Mouse (Mus musculus): ENCODE results near the gene Pdpn. TPM values are rescaled to one million over a fixed set of nuclear protein-coding genes. Genes with fewer than 3 reads are reported as not detected.

Pdpn gene
- polyA plus RNA-seq, 1 experiment: 2.2 TPM

- H3K27me3 ChIP-seq (ENCODE audit: control insufficient read depth, insufficient read depth, low read length): peaks cover 3% of the 10 kb centered on the region; the same call in 1 of the 2 replicates
- WGBS: 81% methylated on average over 5 of the region's 5 CpGs
- no peak overlapping the region for H3K27ac ChIP-seq (ENCODE audit: control insufficient read depth, insufficient read depth, low read length)
- no peak for DNase-seq
- no peak overlapping the region for H3K4me3 ChIP-seq (ENCODE audit: control insufficient read depth, insufficient read depth, low read length)
- no peaks in the 10 kb centered on the region for H3K4me1 ChIP-seq (replicated peaks; ENCODE audit: control insufficient read depth, insufficient read depth, low read length)
- TF ChIP-seq CTCF (IDR thresholded peaks at IDR 0.05; ENCODE audit: borderline replicate concordance, control insufficient read depth, extremely low read depth, insufficient read depth, low read length, poor library complexity): no peak
- TF ChIP-seq POLR2A (IDR thresholded peaks at IDR 0.05; ENCODE audit: control insufficient read depth, extremely low read depth, insufficient read depth, low read length, poor library complexity): no peak
- H3K36me3 ChIP-seq (ENCODE audit: control insufficient read depth, insufficient read depth, low read length): no peaks in the 10 kb centered on the region
Observed at GRCm38 (mm10) chr4:143301042-143301441, 1.7 kb upstream of the Pdpn start.

- Histone ChIP-seq H3K27ac (ENCODE audit: control insufficient read depth, insufficient read depth, low read length) (no peak overlapping the region), H3K36me3 (ENCODE audit: control insufficient read depth, insufficient read depth, low read length) (no peaks in the 10 kb centered on the region), H3K4me1 (replicated peaks; ENCODE audit: control insufficient read depth, insufficient read depth, low read length) (no peaks in the 10 kb centered on the region), H3K27me3 (ENCODE audit: control insufficient read depth, insufficient read depth, low read length) (peaks cover 3% of the 10 kb centered on the region; the same call in 1 of the 2 replicates), H3K4me3 (ENCODE audit: control insufficient read depth, insufficient read depth, low read length) (no peak overlapping the region)
- WGBS: 41% methylated on average over 12 of the region's 12 CpGs
- TF ChIP-seq CTCF (IDR thresholded peaks at IDR 0.05; ENCODE audit: borderline replicate concordance, control insufficient read depth, extremely low read depth, insufficient read depth, low read length, poor library complexity) (no peak), POLR2A (IDR thresholded peaks at IDR 0.05; ENCODE audit: control insufficient read depth, extremely low read depth, insufficient read depth, low read length, poor library complexity) (no peak)
- no peak for DNase-seq
Observed at GRCm38 (mm10) chr4:143300113-143300688, 837 bp upstream of the Pdpn start.

GRCm38 (mm10) chr4:143298431-143299315 is 691 bp downstream of the Pdpn start:
- H3K4me1 ChIP-seq (replicated peaks; ENCODE audit: control insufficient read depth, insufficient read depth, low read length): no peaks in the 10 kb centered on the region
- 26% methylated on average over 24 of the region's 24 CpGs for WGBS
- no peaks in the 10 kb centered on the region for H3K36me3 ChIP-seq (ENCODE audit: control insufficient read depth, insufficient read depth, low read length)
- no peak overlapping the region for H3K4me3 ChIP-seq (ENCODE audit: control insufficient read depth, insufficient read depth, low read length)
- no peak for DNase-seq
- no peak overlapping the region for H3K27ac ChIP-seq (ENCODE audit: control insufficient read depth, insufficient read depth, low read length)
- peaks cover 3% of the 10 kb centered on the region; the same call in 1 of the 2 replicates for H3K27me3 ChIP-seq (ENCODE audit: control insufficient read depth, insufficient read depth, low read length)
- no peak for TF ChIP-seq POLR2A (IDR thresholded peaks at IDR 0.05; ENCODE audit: control insufficient read depth, extremely low read depth, insufficient read depth, low read length, poor library complexity)
- TF ChIP-seq CTCF (IDR thresholded peaks at IDR 0.05; ENCODE audit: borderline replicate concordance, control insufficient read depth, extremely low read depth, insufficient read depth, low read length, poor library complexity): no peak

- H3K4me1 ChIP-seq (replicated peaks; ENCODE audit: control insufficient read depth, insufficient read depth, low read length): no peaks in the 10 kb centered on the region
- DNase-seq: no peak
- peaks cover 3% of the 10 kb centered on the region; the same call in 1 of the 2 replicates for H3K27me3 ChIP-seq (ENCODE audit: control insufficient read depth, insufficient read depth, low read length)
- H3K36me3 ChIP-seq (ENCODE audit: control insufficient read depth, insufficient read depth, low read length): no peaks in the 10 kb centered on the region
- WGBS: 62% methylated on average over 12 of the region's 12 CpGs
- no peak overlapping the region for H3K27ac ChIP-seq (ENCODE audit: control insufficient read depth, insufficient read depth, low read length)
- H3K4me3 ChIP-seq (ENCODE audit: control insufficient read depth, insufficient read depth, low read length): no peak overlapping the region
- TF ChIP-seq CTCF (IDR thresholded peaks at IDR 0.05; ENCODE audit: borderline replicate concordance, control insufficient read depth, extremely low read depth, insufficient read depth, low read length, poor library complexity) (no peak), POLR2A (IDR thresholded peaks at IDR 0.05; ENCODE audit: control insufficient read depth, extremely low read depth, insufficient read depth, low read length, poor library complexity) (no peak)
Observed at GRCm38 (mm10) chr4:143297016-143297556, 2.3 kb downstream of the Pdpn start.

- Histone ChIP-seq H3K36me3 (ENCODE audit: control insufficient read depth, insufficient read depth, low read length) (no peaks in the 10 kb centered on the region), H3K4me3 (ENCODE audit: control insufficient read depth, insufficient read depth, low read length) (no peak overlapping the region), H3K27ac (ENCODE audit: control insufficient read depth, insufficient read depth, low read length) (no peak overlapping the region), H3K4me1 (replicated peaks; ENCODE audit: control insufficient read depth, insufficient read depth, low read length) (no peaks in the 10 kb centered on the region), H3K27me3 (ENCODE audit: control insufficient read depth, insufficient read depth, low read length) (peaks cover 3% of the 10 kb centered on the region; the same call in 1 of the 2 replicates)
- WGBS: 87% methylated on average over 5 of the region's 5 CpGs
- TF ChIP-seq POLR2A (IDR thresholded peaks at IDR 0.05; ENCODE audit: control insufficient read depth, extremely low read depth, insufficient read depth, low read length, poor library complexity) (no peak), CTCF (IDR thresholded peaks at IDR 0.05; ENCODE audit: borderline replicate concordance, control insufficient read depth, extremely low read depth, insufficient read depth, low read length, poor library complexity) (no peak)
- no peak for DNase-seq
Observed at GRCm38 (mm10) chr4:143296153-143296552, 3.2 kb downstream of the Pdpn start.

GRCm38 (mm10) chr4:143294324-143294723 is 5.0 kb downstream of the Pdpn start:
- 89% methylated on average over 6 of the region's 6 CpGs for WGBS
- Histone ChIP-seq H3K27ac (ENCODE audit: control insufficient read depth, insufficient read depth, low read length) (no peak overlapping the region), H3K27me3 (ENCODE audit: control insufficient read depth, insufficient read depth, low read length) (peaks cover 3% of the 10 kb centered on the region; the same call in 1 of the 2 replicates), H3K36me3 (ENCODE audit: control insufficient read depth, insufficient read depth, low read length) (no peaks in the 10 kb centered on the region), H3K4me1 (replicated peaks; ENCODE audit: control insufficient read depth, insufficient read depth, low read length) (no peaks in the 10 kb centered on the region), H3K4me3 (ENCODE audit: control insufficient read depth, insufficient read depth, low read length) (no peak overlapping the region)
- TF ChIP-seq CTCF (IDR thresholded peaks at IDR 0.05; ENCODE audit: borderline replicate concordance, control insufficient read depth, extremely low read depth, insufficient read depth, low read length, poor library complexity) (no peak), POLR2A (IDR thresholded peaks at IDR 0.05; ENCODE audit: control insufficient read depth, extremely low read depth, insufficient read depth, low read length, poor library complexity) (no peak)
- DNase-seq: no peak
